ENCODE assay signal across 22 mouse cellular contexts in the genomic region with DNA sequence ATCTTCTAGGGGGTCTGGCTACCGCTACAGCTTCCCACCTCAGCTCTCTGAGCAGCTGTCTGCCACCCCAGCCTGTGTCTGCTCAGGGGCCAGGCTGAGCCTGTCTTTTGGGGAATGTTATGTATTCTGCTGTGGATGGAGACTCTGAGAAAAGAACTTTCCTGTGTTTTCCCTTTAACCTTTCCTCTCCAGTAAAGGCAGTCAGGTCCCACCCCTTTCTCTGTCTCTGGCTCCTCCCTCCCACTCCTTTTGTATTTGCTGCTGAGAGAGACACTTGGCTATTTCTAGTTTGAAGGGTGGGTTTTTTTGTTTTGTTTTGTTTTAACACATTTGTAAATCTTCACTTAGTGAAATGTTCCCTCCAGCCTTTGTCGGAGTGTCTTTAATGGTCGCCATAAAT. TPM values are rescaled to one million over a fixed set of nuclear protein-coding genes. Genes with fewer than 3 reads are reported as not detected.
A peak's percentile ranks its signal among the peaks of the same experiment; 100 is the strongest.
DNase-seq lines count a peak whose midpoint lies in the region; ATAC-seq and TF ChIP-seq lines count a peak whose summit lies in the region.
"Had no signal": no experiment of that assay in that cellular context is flagged by ENCODE, and none has a peak within 500 bp of the region (broad histone marks: within the 10 kb centered on the region; RNA-seq: fewer than 3 reads in every experiment).

No protein-coding gene starts in this region.

- H3K36me3 ChIP-seq in kidney, postnatal 0 days (ENCODE audit: insufficient read depth, low read length), result no peaks in the 10 kb centered on the region
- no peaks in the 10 kb centered on the region for H3K36me3 ChIP-seq in stomach, embryonic 16.5 days (ENCODE audit: control insufficient read depth, insufficient read depth, low read length)
- H3K36me3 ChIP-seq in stomach, postnatal 0 days (ENCODE audit: control insufficient read depth, insufficient read depth, low read length), result no peaks in the 10 kb centered on the region
- no peaks in the 10 kb centered on the region for H3K36me3 ChIP-seq in neural tube, embryonic 15.5 days
- H3K36me3 ChIP-seq: hindbrain, embryonic 12.5 days; kidney, embryonic 15.5 days; limb, embryonic 12.5 days had no signal

- no peak overlapping the region for H3K9ac ChIP-seq in kidney, postnatal 0 days (ENCODE audit: low read depth, low read length)
- H3K9ac ChIP-seq in stomach, embryonic 16.5 days (ENCODE audit: low read length), result no peak overlapping the region
- H3K9ac ChIP-seq in stomach, postnatal 0 days (ENCODE audit: low read length), result no peak overlapping the region
- no peak overlapping the region for H3K9ac ChIP-seq in neural tube, embryonic 15.5 days (replicated peaks)
- H3K9ac ChIP-seq: hindbrain, embryonic 12.5 days; kidney, embryonic 15.5 days; limb, embryonic 12.5 days; liver, postnatal 0 days had no signal

- no peak for TF ChIP-seq CTCF in kidney, postnatal 0 days (IDR thresholded peaks at IDR 0.05; ENCODE audit: low read depth)
- TF ChIP-seq CTCF in stomach, postnatal 0 days (IDR thresholded peaks at IDR 0.05; ENCODE audit: low read depth), result no peak

- 48% methylated on average over 3 of the region's 3 CpGs for WGBS in kidney, postnatal 0 days
- WGBS in stomach, embryonic 16.5 days, result 71% methylated on average over 3 of the region's 3 CpGs
- 74% methylated on average over 3 of the region's 3 CpGs for WGBS in stomach, postnatal 0 days
- WGBS in neural tube, embryonic 15.5 days, result 19% methylated on average over 3 of the region's 3 CpGs

- H3K4me1 ChIP-seq in kidney, postnatal 0 days (replicated peaks; ENCODE audit: insufficient read depth, low read length), result no peaks in the 10 kb centered on the region
- H3K4me1 ChIP-seq in stomach, embryonic 16.5 days (ENCODE audit: control insufficient read depth, insufficient read depth, low read length), result no peaks in the 10 kb centered on the region
- peaks cover 3% of the 10 kb centered on the region; the same call in 1 of the 2 replicates for H3K4me1 ChIP-seq in stomach, postnatal 0 days (replicated peaks; ENCODE audit: control insufficient read depth, insufficient read depth)
- peaks cover 27% of the 10 kb centered on the region for H3K4me1 ChIP-seq in neural tube, embryonic 15.5 days

- no peak overlapping the region for H3K4me2 ChIP-seq in kidney, postnatal 0 days (ENCODE audit: low read length)
- no peak overlapping the region for H3K4me2 ChIP-seq in stomach, embryonic 16.5 days (ENCODE audit: low read depth, low read length)
- no peak overlapping the region for H3K4me2 ChIP-seq in stomach, postnatal 0 days (replicated peaks; ENCODE audit: low read depth)
- H3K4me2 ChIP-seq in neural tube, embryonic 15.5 days, result 0 out of 2 replicates have a peak overlapping the region, but pooled peaks have one; percentile 2

- peak; percentile 53 for DNase-seq in kidney, postnatal 0 days (ENCODE audit: low spot score)
- DNase-seq in kidney, adult 11 months, result no peak
- no peak for DNase-seq in stomach, postnatal 0 days (ENCODE audit: low spot score)
- DNase-seq in embryo, embryonic 11 days, result peak; percentile 32
- DNase-seq in cerebellum, postnatal 25 days, result no peak
- DNase-seq: adrenal gland, postnatal 10 days; cerebellum, adult 8-10 months; gastrocnemius, postnatal 10 days; kidney, postnatal 4 days; liver, postnatal 0 days; right cerebral cortex, postnatal 25 days; spleen, adult 18-20 months; thymus, postnatal 25 days had no signal

- no peaks in the 10 kb centered on the region for H3K9me3 ChIP-seq in kidney, postnatal 0 days (replicated peaks; ENCODE audit: low read length)
- H3K9me3 ChIP-seq in stomach, embryonic 16.5 days (replicated peaks; ENCODE audit: control insufficient read depth, low read length), result no peaks in the 10 kb centered on the region
- no peaks in the 10 kb centered on the region for H3K9me3 ChIP-seq in stomach, postnatal 0 days (ENCODE audit: control insufficient read depth, low read length)
- no peaks in the 10 kb centered on the region for H3K9me3 ChIP-seq in neural tube, embryonic 15.5 days (replicated peaks)
- H3K9me3 ChIP-seq: hindbrain, embryonic 12.5 days; kidney, embryonic 15.5 days; limb, embryonic 12.5 days had no signal

- no peak for TF ChIP-seq EP300 in stomach, postnatal 0 days (optimal IDR thresholded peaks at IDR 0.05)

- H3K4me3 ChIP-seq in kidney, postnatal 0 days (replicated peaks; ENCODE audit: low read depth, low read length), result no peak overlapping the region
- H3K4me3 ChIP-seq in stomach, embryonic 16.5 days (replicated peaks; ENCODE audit: low read length), result no peak overlapping the region
- no peak overlapping the region for H3K4me3 ChIP-seq in stomach, postnatal 0 days (ENCODE audit: low read depth, low read length)
- H3K4me3 ChIP-seq in neural tube, embryonic 15.5 days (replicated peaks), result no peak overlapping the region
- H3K4me3 ChIP-seq: hindbrain, embryonic 12.5 days; kidney, embryonic 15.5 days had no signal

- no peaks in the 10 kb centered on the region for H3K27me3 ChIP-seq in kidney, postnatal 0 days (ENCODE audit: insufficient read depth, low read length)
- peaks cover 15% of the 10 kb centered on the region; the same call in 1 of the 2 replicates for H3K27me3 ChIP-seq in stomach, embryonic 16.5 days (ENCODE audit: control insufficient read depth, insufficient read depth, low read length)
- H3K27me3 ChIP-seq in stomach, postnatal 0 days (ENCODE audit: control insufficient read depth, insufficient read depth, low read length), result no peaks in the 10 kb centered on the region
- no peaks in the 10 kb centered on the region; the same call in none of the 2 replicates for H3K27me3 ChIP-seq in neural tube, embryonic 15.5 days (replicated peaks)

- no peak for ATAC-seq in kidney, postnatal 0 days (replicated peaks; ENCODE audit: low FRiP score, low read depth)
- ATAC-seq in stomach, embryonic 16.5 days (ENCODE audit: insufficient read depth, low FRiP score), result 0 out of 2 replicates have a peak, but pooled peaks have one; percentile 23
- ATAC-seq in stomach, postnatal 0 days (ENCODE audit: low FRiP score, low TSS enrichment), result no peak
- ATAC-seq in neural tube, embryonic 15.5 days (ENCODE audit: low FRiP score), result peak; percentile 13; the same call in 1 of the 2 replicates
- no peak for ATAC-seq in frontal cortex, adult (ENCODE audit: low TSS enrichment)
- ATAC-seq: forebrain, embryonic 14.5 days; inflammation-experienced regulatory T-cells, adult 6 months; liver, postnatal 0 days; lung, postnatal 0 days had no signal

- no peak overlapping the region for H3K27ac ChIP-seq in kidney, postnatal 0 days
- H3K27ac ChIP-seq in stomach, embryonic 16.5 days (ENCODE audit: low read length), result no peak overlapping the region
- H3K27ac ChIP-seq in stomach, postnatal 0 days (replicated peaks), result no peak overlapping the region
- no peak overlapping the region for H3K27ac ChIP-seq in neural tube, embryonic 15.5 days (replicated peaks)
- H3K27ac ChIP-seq: hindbrain, embryonic 12.5 days; kidney, embryonic 15.5 days; limb, embryonic 12.5 days had no signal

RNA-seq across cellular contexts. Expression of gene Scube2, which starts 1.2 kb away (rescaled TPM):
- polyA plus RNA-seq in kidney, postnatal 0 days (2015; fragmentation: Nextera tagmentation; extraction: Ambion mirVana), result 2.0 and 2.2 TPM in 2 replicates
- 1.8 and 1.9 TPM in 2 replicates for polyA plus RNA-seq in stomach, embryonic 16.5 days (2015; fragmentation: Nextera tagmentation; extraction: Ambion mirVana)
- polyA plus RNA-seq in stomach, postnatal 0 days (2015; fragmentation: Nextera tagmentation; extraction: Ambion mirVana), result 0.79 and 0.96 TPM in 2 replicates
- polyA plus RNA-seq in neural tube, embryonic 15.5 days (2015; fragmentation: Nextera tagmentation; extraction: Ambion mirVana), result 3.2 and 3.5 TPM in 2 replicates
- polyA plus RNA-seq: inflammation-experienced regulatory T-cells, adult 6 months had no signal

Comparison
In these comparisons a context has a peak if more than half of its experiments do, and no peak if none do; other contexts are left out.
1. ATAC-seq: peak in stomach, embryonic 16.5 days (single experiment) and neural tube, embryonic 15.5 days (single experiment); none in kidney, postnatal 0 days (single experiment), stomach, postnatal 0 days (single experiment) and frontal cortex, adult (single experiment).
2. DNase-seq: peak in kidney, postnatal 0 days (single experiment) and embryo, embryonic 11 days (single experiment); none in kidney, adult 11 months (single experiment), stomach, postnatal 0 days (single experiment) and cerebellum, postnatal 25 days (0 of 2).